Mouse (Mus musculus) heart, adult 10 weeks (tissue): ENCODE data around the gene Akr1c13. TPM values are rescaled to one million over a fixed set of nuclear protein-coding genes. Genes with fewer than 3 reads are reported as not detected.

Source experiments
- polyA plus RNA-seq: library from polyadenylated mRNA; stranded (reverse); fragments of 350-450 nt; fragmentation: Illumina TruSeq; extraction: RNeasy Lipid Tissue Mini Kit (QIAGEN cat#74804); gene quantifications from one replicate; pipeline ENCODE4 v1.2.3, GENCODE M21; 2014; ENCODE audit warnings: low read depth, low replicate concordance

Akr1c13 gene
- 2.1 TPM for polyA plus RNA-seq

DNA sequence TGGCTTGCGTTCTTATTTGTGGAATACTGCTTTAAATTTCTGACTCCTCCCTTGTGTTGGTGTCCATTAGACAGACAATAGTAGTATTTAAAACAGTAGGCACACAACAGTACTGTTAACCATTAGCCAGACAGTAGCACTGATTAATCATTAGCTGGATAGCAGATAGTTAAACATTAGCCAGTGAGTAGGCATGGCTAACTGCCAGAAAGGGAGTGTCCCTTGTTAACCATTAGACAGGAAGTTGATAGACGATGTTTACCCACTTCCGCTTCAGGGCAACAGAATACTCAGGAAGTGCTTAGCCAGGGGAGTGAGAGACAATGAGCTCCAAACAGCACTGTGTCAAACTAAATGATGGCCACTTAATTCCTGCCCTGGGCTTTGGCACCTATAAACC, at the start of gene Akr1c13:
Gene Akr1c13, plus strand, starts transcription at position 247 of the 400 bp plus-strand sequence.

DNA sequence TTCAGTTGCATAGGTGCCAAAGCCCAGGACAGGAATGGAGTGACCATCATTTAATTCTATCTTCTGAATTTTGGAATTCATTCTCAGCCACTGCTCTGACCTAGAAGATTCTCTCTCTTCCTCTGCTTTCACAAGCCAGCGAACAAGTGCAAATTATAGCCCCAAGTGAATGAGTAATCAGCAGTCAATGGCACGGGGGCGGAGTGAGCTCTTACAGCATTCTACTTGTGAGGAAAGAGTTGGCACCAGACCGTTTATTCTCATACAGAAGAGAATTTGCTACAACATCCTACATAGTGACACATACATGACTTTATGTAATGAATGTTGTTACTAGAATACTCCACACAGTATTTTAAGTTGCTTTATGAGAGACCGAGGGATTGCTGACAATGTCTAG, 40.4 kb upstream of the Akr1c13 start, which contains the start of gene Akr1c18:
Gene Akr1c18, minus strand, starts transcription at position 137 of the 400 bp plus-strand sequence.

DNA sequence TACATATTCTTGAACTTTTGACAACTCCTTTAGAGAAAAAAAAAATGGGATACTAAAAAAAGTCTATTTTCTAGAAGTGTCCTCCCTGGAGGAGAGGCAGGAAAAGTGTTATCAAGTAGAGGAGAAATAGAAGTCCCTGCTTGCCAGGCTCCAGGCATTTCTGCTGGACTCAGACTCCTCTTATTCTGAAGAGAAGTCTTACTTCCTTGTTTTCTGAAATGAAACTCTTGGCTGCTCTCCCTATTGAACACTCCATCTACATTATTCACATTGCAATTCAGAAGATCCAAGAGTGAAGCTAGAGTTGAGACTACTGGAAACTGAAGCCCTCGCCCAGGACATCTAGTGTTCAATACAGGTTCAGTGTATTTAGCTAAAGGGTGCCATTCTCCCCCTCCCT, 37.5 kb downstream of the Akr1c13 start, which contains the start of gene Akr1c19:
Gene Akr1c19, plus strand, starts transcription at position 260 of the 400 bp plus-strand sequence.

Other genes starting within 250 kb of the Akr1c13 start
- not detected for gene Ucn3, start 245.8 kb upstream of the Akr1c13 start, polyA plus RNA-seq
- 8.9 TPM for gene Akr1c14, start 142.1 kb upstream of the Akr1c13 start, polyA plus RNA-seq
- not detected for gene Akr1c18, start 40.5 kb upstream of the Akr1c13 start, polyA plus RNA-seq
- gene Akr1c19, start 37.5 kb downstream of the Akr1c13 start, polyA plus RNA-seq, result 5.0 TPM
- gene Akr1c12, start 88.3 kb downstream of the Akr1c13 start, polyA plus RNA-seq, result 0.68 TPM
- 1.7 TPM for gene Akr1c6, start 243.2 kb downstream of the Akr1c13 start, polyA plus RNA-seq